ENCODE assay signal across 33 mouse cellular contexts in the genomic region with DNA sequence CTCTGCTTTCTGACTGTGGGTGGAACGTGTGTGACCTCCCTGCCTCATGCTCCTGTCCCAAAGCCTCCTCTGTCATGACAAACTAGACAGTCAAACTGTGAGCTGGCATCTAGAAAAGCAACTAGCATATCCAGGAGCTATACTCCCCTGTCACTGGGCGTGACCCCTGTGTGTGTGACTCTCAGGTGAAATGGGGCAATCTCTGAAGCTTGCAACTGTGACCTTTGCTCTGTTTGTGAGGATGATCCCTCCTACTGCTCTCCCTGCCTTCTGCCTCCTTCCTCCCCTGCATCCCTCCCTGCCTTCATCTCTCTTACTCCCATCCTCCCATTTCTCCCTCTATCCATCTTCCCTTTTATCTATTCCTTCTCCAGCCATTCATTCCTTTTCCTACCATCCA. TPM values are rescaled to one million over a fixed set of nuclear protein-coding genes. Genes with fewer than 3 reads are reported as not detected.
"Had no signal": no experiment of that assay in that cellular context is flagged by ENCODE, and none has a peak within 500 bp of the region (broad histone marks: within the 10 kb centered on the region; RNA-seq: fewer than 3 reads in every experiment).

No protein-coding gene starts in this region.

- DNase-seq: left cerebral cortex, postnatal 4 days; liver, embryonic 13.5 days; lung, adult 18-20 months; lung, adult 2 months; lung, embryonic 14.5 days; lung, postnatal 10 days; lung, postnatal 14 days; lung, postnatal 36 days; lung, postnatal 4 days; midbrain, embryonic 14.5 days had no signal

- H3K36me3 ChIP-seq: limb, embryonic 10.5 days; limb, embryonic 12.5 days; limb, embryonic 13.5 days; liver, embryonic 12.5 days; liver, embryonic 13.5 days; liver, embryonic 15.5 days; lung, embryonic 15.5 days; midbrain, embryonic 10.5 days; midbrain, embryonic 12.5 days; midbrain, embryonic 13.5 days; midbrain, embryonic 15.5 days; neural tube, embryonic 12.5 days had no signal

- H3K4me3 ChIP-seq: left cerebral cortex, adult 2 months; limb, embryonic 10.5 days; limb, embryonic 12.5 days; limb, embryonic 13.5 days; limb, embryonic 15.5 days; liver, embryonic 12.5 days; liver, embryonic 13.5 days; liver, embryonic 15.5 days; lung, embryonic 15.5 days; megakaryocyte, embryonic 14.5 days; midbrain, embryonic 10.5 days; midbrain, embryonic 12.5 days; midbrain, embryonic 13.5 days; midbrain, embryonic 15.5 days; myocyte; neural tube, embryonic 12.5 days had no signal

- H3K27ac ChIP-seq: left cerebral cortex, adult 2 months; limb, embryonic 10.5 days; limb, embryonic 12.5 days; limb, embryonic 13.5 days; limb, embryonic 15.5 days; liver, embryonic 12.5 days; liver, embryonic 13.5 days; liver, embryonic 14.5 days; liver, embryonic 15.5 days; lung, embryonic 15.5 days; macrophage; midbrain, embryonic 10.5 days; midbrain, embryonic 12.5 days; midbrain, embryonic 13.5 days; midbrain, embryonic 15.5 days; neural tube, embryonic 12.5 days had no signal

- H3K27me3 ChIP-seq: limb, embryonic 12.5 days; limb, embryonic 13.5 days; limb, embryonic 15.5 days; liver, embryonic 12.5 days; liver, embryonic 13.5 days; liver, embryonic 15.5 days; lung, embryonic 15.5 days; megakaryocyte, embryonic 14.5 days; midbrain, embryonic 13.5 days; midbrain, embryonic 15.5 days; neural tube, embryonic 12.5 days had no signal

- ATAC-seq: liver, embryonic 12.5 days; lung, postnatal 0 days; midbrain, embryonic 13.5 days; midbrain, embryonic 15.5 days; midbrain, embryonic 16.5 days had no signal

- H3K9ac ChIP-seq: limb, embryonic 12.5 days; limb, embryonic 13.5 days; limb, embryonic 15.5 days; liver, embryonic 12.5 days; liver, embryonic 13.5 days; liver, embryonic 14.5 days; liver, embryonic 15.5 days; lung, embryonic 14.5 days; lung, embryonic 15.5 days; midbrain, embryonic 12.5 days; midbrain, embryonic 13.5 days; midbrain, embryonic 15.5 days; neural tube, embryonic 12.5 days had no signal

- H3K9me3 ChIP-seq: limb, embryonic 10.5 days; limb, embryonic 12.5 days; limb, embryonic 13.5 days; limb, embryonic 15.5 days; liver, embryonic 12.5 days; liver, embryonic 13.5 days; liver, embryonic 15.5 days; lung, embryonic 15.5 days; midbrain, embryonic 10.5 days; midbrain, embryonic 12.5 days; midbrain, embryonic 13.5 days; midbrain, embryonic 15.5 days; neural tube, embryonic 12.5 days had no signal

- H3K4me1 ChIP-seq: liver, embryonic 12.5 days; liver, embryonic 13.5 days; megakaryocyte, embryonic 14.5 days; midbrain, embryonic 15.5 days had no signal

- H3K4me2 ChIP-seq: limb, embryonic 12.5 days; limb, embryonic 13.5 days; limb, embryonic 15.5 days; liver, embryonic 12.5 days; liver, embryonic 13.5 days; liver, embryonic 15.5 days; lung, embryonic 14.5 days; lung, embryonic 15.5 days; midbrain, embryonic 11.5 days; midbrain, embryonic 12.5 days; midbrain, embryonic 13.5 days; midbrain, embryonic 15.5 days; neural tube, embryonic 12.5 days had no signal

RNA-seq across cellular contexts. Expression of gene Hspb8, which starts 18.6 kb away (rescaled TPM):
- total RNA-seq: megakaryocyte, adult 5-6 weeks; megakaryocyte-erythroid progenitor cell, adult 5-6 weeks; monocyte, adult 5-6 weeks had no signal
